Mouse (Mus musculus) layer of hippocampus, postnatal 36 days (tissue): ENCODE results near the gene Cxcl1. TPM values are rescaled to one million over a fixed set of nuclear protein-coding genes. Genes with fewer than 3 reads are reported as not detected.
A peak's percentile ranks its signal among the peaks of the same experiment; 100 is the strongest.
"Not testable (repeated sequence)": the region's sequence is repeated elsewhere in the genome, so short reads cannot be mapped to it uniquely, and the experiment has no call there.

ENCODE experiments used
- DNase-seq, 2 experiments: peaks; one replicate each; pipeline ENCODE4 v3.0.0; 2022
- total RNA-seq, 2 experiments: library from RNA; stranded (reverse); gene quantifications; 2 replicates each; pipeline ENCODE4 v1.2.3; 2021

The Cxcl1 gene
- total RNA-seq, result under 1 TPM; 0.37 to 0.68 TPM

DNA sequence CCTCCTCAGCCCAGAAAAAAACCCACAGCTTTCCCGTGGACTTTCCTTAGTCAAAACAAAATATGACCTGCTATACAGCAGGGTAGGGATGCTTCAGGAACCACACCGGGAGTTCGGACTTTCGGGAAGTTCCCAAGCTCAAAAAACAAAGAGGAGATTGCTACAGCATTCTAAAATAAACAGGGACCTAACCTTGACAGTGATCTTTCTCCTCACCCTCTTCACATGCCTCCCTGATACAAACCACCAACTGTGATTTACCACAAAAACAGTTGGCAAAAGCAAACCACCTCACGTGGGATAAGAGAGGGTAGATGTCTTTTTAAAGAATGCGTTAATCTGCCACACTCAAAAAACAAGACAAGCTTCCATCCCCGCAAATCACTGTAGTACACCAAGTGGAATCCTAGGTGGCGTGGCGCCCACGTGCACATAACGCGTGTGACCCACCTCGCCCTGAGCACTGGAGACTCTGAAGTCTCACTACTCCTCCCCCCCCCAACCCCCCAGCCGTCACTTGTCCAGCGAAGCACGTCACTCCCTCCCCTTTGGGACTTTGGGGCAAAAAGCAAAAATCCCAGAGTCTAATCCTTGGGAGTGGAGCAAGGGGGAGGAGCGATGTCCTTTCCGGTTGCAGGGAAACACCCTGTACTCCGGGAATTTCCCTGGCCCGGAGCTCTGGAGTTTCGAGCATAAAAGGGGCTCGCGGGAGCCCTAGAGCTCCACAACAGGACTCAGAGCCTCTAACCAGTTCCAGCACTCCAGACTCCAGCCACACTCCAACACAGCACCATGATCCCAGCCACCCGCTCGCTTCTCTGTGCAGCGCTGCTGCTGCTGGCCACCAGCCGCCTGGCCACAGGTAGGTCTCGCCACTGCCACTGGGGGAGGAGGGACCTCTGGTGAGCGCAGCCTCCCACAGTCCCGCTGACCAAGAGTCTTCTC, at the start of gene Cxcl1:
TSS of gene Cxcl1 (plus strand) at position 723 of the 945 bp plus-strand sequence.
- no peak for DNase-seq

DNA sequence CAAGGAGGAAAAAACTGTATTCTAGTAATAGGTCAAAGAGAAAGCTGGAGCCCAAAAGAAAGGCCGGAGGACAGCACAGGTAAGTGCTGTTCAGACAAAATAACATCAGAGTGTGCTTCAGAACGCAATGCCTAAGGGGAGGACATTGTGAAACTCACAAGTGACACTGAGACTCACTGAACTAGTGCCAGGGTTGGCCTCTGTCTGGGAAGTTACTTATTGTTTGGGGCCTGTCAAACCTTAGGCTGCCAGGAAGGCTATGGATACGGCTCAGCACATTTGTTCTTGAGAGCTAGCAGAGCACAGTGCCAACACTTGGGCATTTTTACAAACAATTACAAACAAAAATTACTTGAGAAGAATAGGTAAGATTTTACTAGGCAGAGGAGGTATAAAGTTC, 47.1 kb upstream of the Cxcl1 start:
- DNase-seq, result no peak

DNA sequence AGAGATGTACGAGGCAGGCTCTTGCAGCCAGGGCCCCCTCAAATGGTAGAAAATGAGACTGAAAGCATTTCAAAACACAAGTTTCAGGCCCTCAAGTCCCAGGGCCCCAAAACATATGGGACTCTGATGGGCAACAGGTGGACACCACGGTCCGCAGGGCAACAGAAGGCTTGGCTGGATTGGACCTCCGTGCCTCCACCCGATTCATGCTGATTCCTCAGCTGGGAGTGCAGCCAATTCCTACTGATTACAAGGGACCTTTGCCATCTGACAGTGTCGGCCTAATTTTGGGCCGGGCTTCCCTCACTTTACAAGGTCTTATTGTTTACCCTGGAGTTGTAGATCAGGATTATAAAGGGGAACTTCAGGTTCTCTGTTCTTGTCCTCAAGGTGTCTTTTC, 40.9 kb upstream of the Cxcl1 start:
- not testable (repeated sequence) for DNase-seq

DNA sequence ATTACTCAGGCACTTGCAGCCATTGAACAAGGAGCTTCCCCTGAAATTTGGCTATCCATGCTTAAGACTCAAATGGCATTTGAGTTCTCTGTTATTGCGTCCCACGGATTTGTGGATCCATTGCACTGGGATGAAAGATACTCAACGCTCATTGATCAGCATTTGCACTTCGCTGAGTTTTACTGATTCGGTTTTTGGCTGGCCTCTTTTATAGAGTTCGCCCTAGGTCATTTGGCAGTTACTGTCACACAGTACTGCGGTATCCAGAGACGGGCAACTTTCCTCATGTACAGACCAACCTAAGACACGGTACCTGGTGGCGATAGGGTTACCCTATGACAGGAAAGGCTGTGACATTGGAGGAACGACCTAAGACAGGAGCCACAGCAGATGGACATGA, 39.6 kb upstream of the Cxcl1 start:
- not testable (repeated sequence) for DNase-seq

DNA sequence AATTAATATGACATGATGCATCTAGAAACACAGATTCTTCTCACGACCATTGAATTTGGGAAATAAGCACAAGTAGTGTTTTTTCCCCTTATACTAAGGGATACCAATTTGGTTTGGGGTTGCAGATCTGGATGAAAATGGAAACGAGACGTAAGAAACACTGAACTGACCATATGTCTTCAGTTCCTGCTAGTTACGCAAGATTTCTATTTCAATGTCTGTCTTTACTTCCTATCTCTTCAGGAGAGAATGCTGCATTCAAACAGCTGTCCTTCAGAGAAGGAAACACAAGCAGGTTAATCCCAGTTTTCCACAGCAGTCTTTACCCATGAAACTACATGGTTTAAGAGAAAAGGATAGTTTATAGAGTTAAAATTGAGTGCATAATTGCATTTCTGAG, 37.8 kb upstream of the Cxcl1 start:
- DNase-seq, result no peak

DNA sequence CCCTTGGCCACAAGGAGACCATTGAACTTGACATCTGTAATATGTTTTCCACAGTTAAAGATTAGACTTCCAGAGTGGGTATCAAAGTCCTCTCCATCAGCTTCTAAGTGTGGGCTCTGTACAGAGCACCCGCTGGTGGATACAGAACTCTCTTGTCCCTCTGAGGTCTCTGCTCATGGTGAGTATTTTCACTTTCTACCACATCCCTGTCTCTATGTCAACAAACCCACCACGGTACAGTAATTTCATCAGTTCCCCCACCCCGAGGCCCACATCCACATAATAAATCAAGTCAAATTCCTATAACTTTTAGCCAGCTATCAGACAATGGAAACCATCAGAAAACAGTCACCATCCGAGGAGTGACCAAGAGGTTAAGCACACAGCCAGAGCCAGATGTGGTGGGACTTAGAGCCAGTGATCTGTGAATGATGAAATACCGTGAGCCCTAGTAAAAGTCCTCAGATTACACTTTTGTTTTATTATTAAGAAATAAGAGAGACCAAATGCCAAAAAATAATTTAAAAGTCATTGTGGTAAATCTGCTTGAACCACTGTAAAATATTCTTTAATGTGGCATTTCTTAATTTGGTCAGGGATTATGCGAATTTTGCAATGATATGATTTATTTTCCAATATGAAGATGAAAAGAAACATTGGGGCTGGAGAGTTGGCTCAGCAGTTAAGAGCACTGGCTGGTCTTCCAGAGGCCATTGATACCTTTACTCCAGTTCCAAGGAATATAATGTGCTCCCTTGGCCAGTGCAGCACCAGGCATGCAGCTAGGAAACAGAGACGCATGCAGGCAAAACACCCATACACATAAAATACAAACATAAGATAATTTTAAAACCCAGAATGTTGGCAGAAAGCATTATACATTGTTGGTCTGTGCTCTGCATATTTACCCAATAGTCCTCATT, 35.5 kb upstream of the Cxcl1 start:
- DNase-seq, result no peak

DNA sequence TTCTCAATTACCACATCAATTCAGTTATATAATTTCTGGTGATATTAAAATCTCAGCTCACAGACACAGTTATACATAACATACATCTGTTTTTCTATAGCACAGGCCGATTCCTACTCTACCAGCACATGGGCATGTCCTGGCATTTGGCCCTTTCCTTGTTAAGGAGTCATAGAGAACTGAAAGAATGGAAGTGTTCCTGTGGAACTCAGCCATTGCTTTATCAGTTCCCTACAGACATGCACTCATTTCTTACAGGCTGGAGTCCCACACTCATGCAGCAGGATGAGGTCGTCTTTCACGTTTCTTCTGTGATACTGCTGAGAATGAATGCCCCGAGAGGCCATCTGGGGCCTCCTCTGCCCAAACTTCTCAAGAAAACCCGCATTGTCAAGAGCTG, 33.6 kb upstream of the Cxcl1 start:
- no peak for DNase-seq

DNA sequence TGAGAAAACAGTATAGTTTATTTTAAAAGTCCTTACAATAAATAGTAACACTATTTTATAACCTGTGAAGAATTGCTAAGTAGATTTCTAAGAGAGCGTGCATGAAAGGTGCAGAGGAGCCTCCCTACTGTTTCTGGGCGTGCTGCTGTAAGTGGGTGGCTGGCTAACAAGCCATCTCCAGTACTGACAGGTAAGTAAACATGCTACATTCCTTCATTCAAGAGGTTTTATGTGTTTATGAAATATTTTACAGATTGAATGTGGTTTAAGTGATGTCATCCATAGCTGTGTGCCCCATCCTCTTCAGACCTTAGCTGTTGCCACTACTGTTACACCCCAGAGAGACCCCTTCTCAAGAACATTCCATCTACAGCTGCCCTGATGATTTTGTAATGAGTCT, 32.6 kb upstream of the Cxcl1 start:
- DNase-seq, result no peak

DNA sequence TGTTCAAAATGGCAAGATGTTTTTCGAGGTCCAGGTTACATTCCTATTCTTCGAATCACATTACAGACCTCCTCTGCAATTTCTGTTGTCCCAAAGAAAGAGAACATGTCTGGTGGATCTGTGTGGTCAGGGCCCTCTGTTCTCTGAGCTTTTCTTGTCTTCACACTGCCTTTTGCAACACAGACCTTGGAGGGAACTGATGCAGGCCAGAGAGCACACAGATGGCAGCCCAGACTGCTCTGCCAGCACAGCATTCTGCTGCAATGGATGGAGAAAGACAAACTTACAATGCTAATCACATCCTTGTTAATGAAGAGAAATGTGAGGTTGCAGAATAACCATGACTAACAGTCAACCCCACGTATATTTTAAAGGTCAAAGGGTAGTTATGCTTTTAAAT, 32.0 kb upstream of the Cxcl1 start:
- peak in 1 of 2 experiments; percentile 18 for DNase-seq

DNA sequence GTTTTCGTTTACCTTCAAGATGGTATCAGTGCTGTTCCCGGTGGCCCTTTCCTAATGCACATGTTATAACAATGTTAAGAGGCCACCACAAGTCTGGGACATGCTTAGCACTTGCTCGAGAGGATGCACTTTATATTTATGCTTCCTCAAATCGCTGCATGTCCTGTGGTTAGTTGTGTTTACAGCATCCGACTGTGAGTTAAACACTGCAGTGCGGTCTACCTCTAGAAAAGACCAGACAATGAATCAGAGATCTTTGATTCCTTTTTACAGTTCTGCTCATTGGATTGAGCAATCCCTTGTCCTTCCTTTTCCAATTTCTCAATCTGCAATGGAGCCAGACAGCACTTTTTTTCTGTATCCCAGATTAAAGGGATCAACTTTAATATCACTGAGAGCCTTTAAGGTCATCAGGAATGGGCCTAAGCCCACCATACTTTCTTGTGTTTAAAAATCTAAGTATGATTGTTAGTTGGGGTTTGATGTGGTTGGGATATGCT, 29.1 kb upstream of the Cxcl1 start:
- no peak for DNase-seq

DNA sequence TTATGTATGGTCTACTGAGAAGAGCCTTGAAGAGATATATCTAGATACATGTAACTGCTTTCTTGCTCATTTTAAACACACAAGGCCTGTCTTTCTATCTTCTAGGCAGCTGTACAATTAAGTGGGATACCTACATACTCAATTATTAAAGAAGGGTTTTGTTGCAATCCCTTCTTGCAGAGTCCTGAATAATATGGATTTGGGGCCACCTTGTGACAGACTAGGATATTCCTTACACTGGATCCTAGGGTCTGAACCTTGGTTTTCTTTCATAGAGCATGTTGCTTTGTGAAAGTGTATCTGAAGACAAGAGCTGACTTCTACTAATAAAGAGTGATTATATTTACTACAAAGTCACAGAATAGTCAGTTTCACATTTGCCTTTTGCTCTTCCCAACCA, 24.3 kb upstream of the Cxcl1 start:
- no peak for DNase-seq

DNA sequence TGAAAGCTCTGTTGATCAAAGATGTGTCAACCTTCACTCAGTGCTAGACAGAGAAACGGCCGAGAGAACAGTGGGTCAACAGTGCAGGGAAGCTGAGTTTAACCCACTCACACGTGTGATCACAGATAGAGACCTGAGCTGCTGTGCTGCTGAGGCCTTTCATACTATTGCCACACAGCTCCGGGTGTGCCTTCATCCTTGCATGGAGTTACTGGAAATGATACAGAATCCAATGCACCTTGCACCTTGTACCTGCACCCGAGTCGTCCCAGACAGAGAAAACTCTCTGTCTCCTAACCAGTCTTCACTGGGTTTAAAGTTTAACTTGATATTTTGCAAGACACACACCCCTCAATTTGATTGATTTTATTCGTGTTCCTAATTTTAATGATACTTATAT, 18.7 kb upstream of the Cxcl1 start:
- no peak for DNase-seq

DNA sequence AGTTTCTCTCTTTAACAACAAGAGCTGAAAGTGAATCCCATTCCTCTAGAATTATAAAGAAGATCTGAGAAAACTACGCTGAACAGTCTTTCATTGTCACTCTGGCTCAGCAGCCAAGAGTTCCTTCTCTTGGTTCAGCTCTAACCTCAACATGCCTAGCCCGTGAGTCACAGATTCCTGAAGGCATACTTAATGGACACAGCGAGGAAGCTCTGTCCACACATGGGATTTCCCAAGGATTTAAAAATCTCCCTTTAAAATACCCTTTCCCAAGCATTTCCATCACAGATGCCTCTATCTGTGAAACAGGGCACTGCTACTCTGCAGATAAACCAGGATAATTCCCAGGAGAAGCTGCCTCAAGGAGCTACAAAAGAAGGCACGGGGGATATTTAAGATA, 15.0 kb upstream of the Cxcl1 start:
- no peak for DNase-seq

DNA sequence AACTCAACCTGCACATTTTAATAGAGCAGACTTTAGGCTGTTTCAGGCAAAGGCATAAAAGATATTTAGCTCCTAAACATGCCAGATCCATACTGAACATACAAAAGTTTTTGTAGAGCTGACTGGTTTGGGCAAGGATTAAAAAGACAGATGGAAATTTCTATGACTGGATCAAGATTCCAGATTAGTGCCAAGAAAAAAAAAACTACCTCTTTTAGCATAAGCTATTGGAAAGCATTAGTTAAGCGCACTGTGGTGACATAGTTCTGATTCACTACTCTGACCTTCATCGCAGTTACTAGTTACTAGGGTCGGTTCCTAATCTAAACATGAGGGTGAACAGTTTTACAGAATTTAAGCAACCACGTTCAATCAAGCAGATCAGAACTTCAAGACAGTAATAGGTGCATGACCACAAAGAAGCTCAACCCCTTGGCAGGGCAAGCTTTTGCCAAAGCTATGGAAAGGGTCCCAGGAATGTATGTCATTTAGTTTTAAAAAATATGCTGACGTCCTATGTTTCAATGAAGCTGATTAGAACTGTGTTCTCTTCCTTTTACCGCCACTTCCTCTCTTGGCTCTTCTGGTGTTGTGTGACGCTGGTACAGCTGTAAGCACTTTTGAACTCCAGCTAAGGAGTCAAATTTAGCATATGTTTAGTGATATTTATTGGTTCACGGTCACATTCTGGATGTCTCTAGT, 14.4 kb upstream of the Cxcl1 start:
- DNase-seq, result no peak

DNA sequence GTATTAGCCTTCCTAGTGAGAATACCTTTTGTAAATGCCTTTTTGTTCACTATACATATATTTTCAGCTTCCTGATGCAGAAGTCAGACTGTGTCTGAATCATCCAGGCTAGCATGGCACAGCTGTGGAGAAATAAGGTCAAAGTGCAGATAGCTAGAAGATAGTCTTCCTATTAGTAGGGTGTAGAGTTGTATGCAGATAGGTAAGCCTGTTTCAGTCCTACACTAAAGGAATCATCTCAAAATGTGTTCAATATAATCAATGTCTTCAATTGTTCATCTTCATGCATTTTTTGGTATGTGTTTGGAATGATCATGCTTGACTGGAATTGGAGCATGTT, 13.9 kb upstream of the Cxcl1 start:
- no peak for DNase-seq

DNA sequence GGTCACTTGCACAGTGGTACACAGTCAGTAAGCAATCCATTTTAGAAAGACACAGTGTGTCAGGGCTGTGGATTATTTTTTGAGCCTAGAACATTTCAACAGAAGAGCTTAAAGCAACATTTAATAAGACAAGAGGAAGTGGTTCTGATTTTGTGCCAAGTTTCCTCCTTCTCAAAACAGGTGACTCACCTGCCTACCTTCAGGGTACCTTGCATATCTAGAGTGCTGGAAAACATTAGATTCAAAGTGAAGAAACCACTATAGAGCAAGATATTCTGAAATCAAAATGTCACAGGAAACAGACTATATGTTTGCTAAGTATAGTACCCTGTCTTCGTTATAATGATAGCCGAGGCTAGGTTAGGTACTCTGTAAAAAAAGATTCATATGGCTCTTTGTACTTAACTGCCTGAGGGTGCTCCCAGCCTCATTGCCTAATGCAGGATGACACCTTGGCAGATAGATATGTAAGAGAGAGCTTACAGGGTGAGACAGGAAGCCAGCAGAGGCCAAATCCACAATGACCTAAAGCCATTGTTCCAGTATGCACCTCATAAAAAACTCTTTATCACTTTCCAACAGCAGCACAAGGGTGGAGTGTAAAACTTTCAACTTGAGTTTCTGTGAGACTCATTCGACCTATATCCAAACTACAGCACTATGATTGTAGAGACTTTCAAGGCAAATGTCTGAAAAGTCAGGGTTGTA, 11.6 kb upstream of the Cxcl1 start:
- DNase-seq, result no peak

DNA sequence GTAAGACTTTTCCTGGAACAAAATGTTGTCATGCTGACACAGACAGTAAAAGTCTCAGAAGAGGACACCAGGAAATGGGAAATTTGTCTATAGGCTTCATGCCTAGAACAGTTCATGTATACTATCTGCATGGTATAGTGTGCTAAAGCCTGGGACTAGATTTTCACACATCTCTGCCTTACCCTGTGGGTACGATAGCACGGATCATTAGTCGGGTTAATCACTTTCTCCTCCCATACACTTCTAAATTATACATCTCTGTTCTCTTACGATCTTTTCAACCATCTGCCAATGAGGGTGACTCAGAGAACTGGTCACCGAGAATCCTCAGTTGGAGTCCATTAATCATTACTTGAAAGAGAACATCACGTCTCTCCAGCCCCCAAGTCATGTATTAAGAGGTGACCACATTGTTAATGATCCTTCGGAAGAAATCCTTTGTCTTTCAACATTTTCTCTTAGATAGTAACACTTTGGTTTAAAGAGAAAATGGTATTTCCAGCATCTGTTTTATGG, 10.6 kb upstream of the Cxcl1 start:
- no peak for DNase-seq

DNA sequence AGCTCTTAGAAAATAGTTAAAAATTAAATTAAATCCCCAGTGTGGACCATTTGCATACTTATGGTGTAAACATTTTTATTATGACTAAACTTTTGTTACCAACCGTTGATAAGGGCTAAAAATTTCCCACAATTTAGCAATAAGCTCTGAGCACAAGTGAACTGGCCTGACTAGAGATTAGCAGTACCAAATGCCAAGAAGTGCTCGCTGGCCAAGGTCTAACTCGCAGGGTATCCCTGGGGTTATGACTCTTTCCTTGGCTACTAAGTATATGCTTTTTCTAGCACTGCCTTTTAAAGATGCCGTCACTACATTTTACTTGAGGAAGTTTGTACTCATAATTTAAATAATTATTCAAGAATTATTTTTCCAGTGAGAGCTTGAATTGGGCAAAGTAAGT, 10.0 kb upstream of the Cxcl1 start:
- no peak for DNase-seq

DNA sequence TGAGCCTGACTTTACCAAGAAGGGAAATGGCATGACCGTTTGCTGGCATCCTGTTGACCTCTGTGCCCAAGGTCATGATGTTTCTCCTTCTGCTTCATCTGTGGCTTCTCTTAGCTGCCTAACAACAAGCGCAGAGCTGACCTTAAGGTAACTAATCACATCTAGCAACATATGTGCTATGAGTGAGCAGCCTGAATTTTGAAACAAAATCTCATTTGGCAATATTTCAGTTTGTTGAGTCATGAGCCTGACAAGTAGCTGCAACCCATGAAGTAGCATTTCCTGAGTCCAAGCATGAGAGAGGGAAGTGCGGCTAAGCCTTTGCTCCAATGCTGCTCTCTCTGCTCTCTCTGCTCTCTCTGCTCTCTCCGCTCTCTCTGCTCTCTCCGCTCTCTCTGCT, 9.4 kb upstream of the Cxcl1 start:
- no peak for DNase-seq

DNA sequence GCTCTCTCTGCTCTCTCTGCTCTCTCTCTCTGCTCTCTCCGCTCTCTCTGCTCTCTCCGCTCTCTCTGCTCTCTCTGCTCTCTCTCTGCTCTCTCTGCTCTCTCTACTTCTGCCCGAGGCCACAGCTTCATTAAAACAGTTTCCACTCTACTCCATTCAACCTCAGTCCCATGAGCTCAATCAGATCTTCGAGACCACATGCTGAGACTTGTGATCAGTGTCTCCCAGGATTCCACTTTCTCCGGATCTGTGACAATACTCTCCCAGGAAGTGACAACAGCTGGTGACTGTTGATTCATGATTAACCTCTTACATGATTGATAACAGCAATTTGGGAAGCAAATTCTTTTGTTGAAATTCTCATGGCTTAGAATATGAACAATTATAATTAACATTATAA, 8.9 kb upstream of the Cxcl1 start:
- DNase-seq, result no peak

DNA sequence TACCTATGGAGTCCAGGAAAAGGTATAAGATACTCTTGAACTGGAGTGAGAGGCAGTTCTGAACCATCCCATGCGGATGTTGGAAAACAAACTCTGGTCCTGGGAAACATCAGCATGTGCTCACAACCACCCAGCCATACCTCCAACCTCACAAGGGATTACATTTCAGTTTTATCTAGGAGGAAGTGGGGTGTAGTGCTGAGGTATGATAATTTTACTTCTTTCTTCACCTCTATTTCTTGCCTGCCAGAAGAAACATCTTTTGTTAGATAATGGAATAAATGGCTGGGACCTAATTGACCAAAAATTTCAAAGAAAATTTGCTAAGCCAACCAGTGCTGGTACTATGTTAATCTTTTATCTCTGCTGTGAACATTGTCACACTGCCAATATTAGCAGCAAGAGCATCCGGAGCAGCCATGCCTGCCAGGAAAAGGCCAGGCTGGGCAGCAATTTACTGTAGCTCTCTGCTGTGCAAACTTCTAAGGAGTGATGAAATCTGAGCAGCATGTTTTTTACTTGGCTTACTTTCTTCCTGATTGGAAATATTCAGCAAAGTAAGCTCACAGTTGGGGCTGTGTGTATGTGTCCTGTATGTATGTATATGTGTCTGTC, 6.3 kb upstream of the Cxcl1 start:
- DNase-seq, result no peak
